In the genomic region with DNA sequence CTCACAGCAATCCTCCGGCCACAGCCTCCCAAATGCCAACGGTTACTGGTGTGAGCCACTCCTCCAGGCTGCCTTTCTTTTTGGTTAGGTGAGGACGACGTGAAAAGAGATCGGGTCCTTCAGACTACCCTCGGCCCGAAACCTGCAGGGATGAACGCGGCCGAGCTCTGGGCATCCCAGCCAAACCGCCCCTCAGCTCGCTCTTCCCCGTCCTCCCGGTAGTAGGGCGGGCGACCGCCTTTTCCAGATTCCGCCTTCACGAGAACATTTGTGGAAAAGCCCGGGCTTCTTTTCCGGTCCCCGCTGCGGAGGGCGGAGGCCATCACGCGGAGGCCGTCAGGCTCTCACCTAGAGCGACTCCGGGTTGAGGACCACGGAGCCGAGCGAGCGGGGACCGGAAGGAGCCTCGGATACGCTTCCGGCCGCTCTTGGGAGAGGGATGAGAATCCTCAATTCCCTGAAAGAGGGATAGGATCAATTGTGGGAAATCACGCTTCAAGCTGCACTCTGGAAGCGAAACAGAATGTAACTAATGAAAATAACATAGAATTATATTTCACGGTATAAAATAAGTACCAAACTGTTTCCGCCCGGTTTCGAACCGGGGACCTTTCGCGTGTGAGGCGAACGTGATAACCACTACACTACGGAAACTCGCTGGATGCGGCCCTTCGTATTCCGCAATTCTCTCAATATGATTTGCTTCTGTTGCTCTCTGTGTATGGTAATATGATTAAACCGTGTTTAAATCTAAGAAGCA, we compare ENCODE assay signal across 8 mouse cellular contexts. TPM values are rescaled to one million over a fixed set of nuclear protein-coding genes. Genes with fewer than 3 reads are reported as not detected.
DNase-seq lines count a peak whose midpoint lies in the region; ATAC-seq and TF ChIP-seq lines count a peak whose summit lies in the region.

No protein-coding gene starts in this region.

- WGBS in forebrain, embryonic 12.5 days: under 1% methylated on average over 55 of the region's 55 CpGs
- under 1% methylated on average over 55 of the region's 55 CpGs for WGBS in heart, postnatal 0 days
- under 1% methylated on average over 55 of the region's 55 CpGs for WGBS in liver, embryonic 16.5 days (ENCODE audit: insufficient replicate concordance)
- under 1% methylated on average over 55 of the region's 55 CpGs for WGBS in neural tube, embryonic 12.5 days
- WGBS in stomach, postnatal 0 days: under 1% methylated on average over 55 of the region's 55 CpGs

- peak overlapping the region; percentile 99 for H3K27ac ChIP-seq in forebrain, embryonic 12.5 days
- H3K27ac ChIP-seq in heart, postnatal 0 days (ENCODE audit: low read depth): peak overlapping the region; percentile 97
- H3K27ac ChIP-seq in liver, embryonic 16.5 days (ENCODE audit: low read length): peak overlapping the region; percentile 97
- peak overlapping the region; percentile 94 for H3K27ac ChIP-seq in neural tube, embryonic 12.5 days
- peak overlapping the region; percentile 98 for H3K27ac ChIP-seq in stomach, postnatal 0 days (replicated peaks)

- ATAC-seq in forebrain, embryonic 12.5 days (ENCODE audit: low FRiP score): peak; percentile 92
- peak; percentile 92 for ATAC-seq in heart, postnatal 0 days (ENCODE audit: insufficient read depth, low read depth)
- ATAC-seq in liver, embryonic 16.5 days (ENCODE audit: low read depth): peak; percentile 84
- ATAC-seq in neural tube, embryonic 12.5 days (ENCODE audit: low FRiP score, low read depth): peak; percentile 94
- peak; percentile 96 for ATAC-seq in stomach, postnatal 0 days (ENCODE audit: low FRiP score, low TSS enrichment)

- no peak for TF ChIP-seq CTCF in heart, postnatal 0 days (IDR thresholded peaks at IDR 0.05; ENCODE audit: low read depth)
- no peak for TF ChIP-seq CTCF in stomach, postnatal 0 days (IDR thresholded peaks at IDR 0.05; ENCODE audit: low read depth)

- H3K4me2 ChIP-seq in forebrain, embryonic 12.5 days: peak overlapping the region; percentile 70
- peak overlapping the region; percentile 80 for H3K4me2 ChIP-seq in heart, postnatal 0 days (ENCODE audit: low read depth, low read length)
- peak overlapping the region; percentile 89 for H3K4me2 ChIP-seq in liver, embryonic 16.5 days (ENCODE audit: low read depth, low read length)
- H3K4me2 ChIP-seq in neural tube, embryonic 12.5 days (replicated peaks): peak overlapping the region; percentile 70
- peak overlapping the region; percentile 74 for H3K4me2 ChIP-seq in stomach, postnatal 0 days (replicated peaks; ENCODE audit: low read depth)

- no peaks in the 10 kb centered on the region for H3K9me3 ChIP-seq in forebrain, embryonic 12.5 days
- no peaks in the 10 kb centered on the region for H3K9me3 ChIP-seq in heart, postnatal 0 days (replicated peaks; ENCODE audit: control insufficient read depth, low read length)
- no peaks in the 10 kb centered on the region for H3K9me3 ChIP-seq in liver, embryonic 16.5 days (replicated peaks; ENCODE audit: control insufficient read depth, low read length)
- no peaks in the 10 kb centered on the region for H3K9me3 ChIP-seq in neural tube, embryonic 12.5 days
- no peaks in the 10 kb centered on the region for H3K9me3 ChIP-seq in stomach, postnatal 0 days (ENCODE audit: control insufficient read depth, low read length)

- H3K4me1 ChIP-seq in forebrain, embryonic 12.5 days: peaks cover 10% of the 10 kb centered on the region
- H3K4me1 ChIP-seq in heart, postnatal 0 days (ENCODE audit: control insufficient read depth, insufficient read depth): no peaks in the 10 kb centered on the region
- peaks cover 13% of the 10 kb centered on the region for H3K4me1 ChIP-seq in liver, embryonic 16.5 days (ENCODE audit: control insufficient read depth, low read depth, low read length)
- H3K4me1 ChIP-seq in neural tube, embryonic 12.5 days: peaks cover 10% of the 10 kb centered on the region
- H3K4me1 ChIP-seq in stomach, postnatal 0 days (replicated peaks; ENCODE audit: control insufficient read depth, insufficient read depth): no peaks in the 10 kb centered on the region

- H3K27me3 ChIP-seq in forebrain, embryonic 12.5 days: no peaks in the 10 kb centered on the region
- no peaks in the 10 kb centered on the region for H3K27me3 ChIP-seq in heart, postnatal 0 days (ENCODE audit: control insufficient read depth, insufficient read depth, low read length)
- H3K27me3 ChIP-seq in liver, embryonic 16.5 days (ENCODE audit: control insufficient read depth, insufficient read depth, low read depth, low read length): no peaks in the 10 kb centered on the region
- no peaks in the 10 kb centered on the region for H3K27me3 ChIP-seq in neural tube, embryonic 12.5 days (replicated peaks)
- H3K27me3 ChIP-seq in stomach, postnatal 0 days (ENCODE audit: control insufficient read depth, insufficient read depth, low read length): no peaks in the 10 kb centered on the region

- 0 out of 2 replicates have a peak, but pooled peaks have one; percentile 29 for TF ChIP-seq EP300 in heart, postnatal 0 days (IDR thresholded peaks at IDR 0.05; ENCODE audit: low read depth)
- TF ChIP-seq EP300 in stomach, postnatal 0 days (optimal IDR thresholded peaks at IDR 0.05): no peak

- H3K4me3 ChIP-seq in forebrain, embryonic 12.5 days (replicated peaks): peak overlapping the region; percentile 69
- H3K4me3 ChIP-seq in heart, postnatal 0 days (ENCODE audit: low read depth, low read length): peak overlapping the region; percentile 72
- peak overlapping the region; percentile 86 for H3K4me3 ChIP-seq in liver, embryonic 16.5 days (ENCODE audit: low read depth, low read length)
- peak overlapping the region; percentile 56 for H3K4me3 ChIP-seq in neural tube, embryonic 12.5 days
- peak overlapping the region; percentile 64 for H3K4me3 ChIP-seq in stomach, postnatal 0 days (ENCODE audit: low read depth, low read length)

- peak; percentile 91 for DNase-seq in CD4-positive helper T cell, adult 2 months (ENCODE audit: low read depth, low spot score)
- DNase-seq in c-Kit-negative CD71-positive TER-119-positive erythroid progenitor cells, embryonic 14.5 days (ENCODE audit: low read depth, low spot score): peak; percentile 87
- DNase-seq in heart, postnatal 0 days (ENCODE audit: low spot score): peak; percentile 83
- peak; percentile 93 to 94 for DNase-seq in kidney, postnatal 4 days
- DNase-seq in stomach, postnatal 0 days (ENCODE audit: low spot score): peak; percentile 89

- no peaks in the 10 kb centered on the region for H3K36me3 ChIP-seq in forebrain, embryonic 12.5 days (replicated peaks)
- no peaks in the 10 kb centered on the region for H3K36me3 ChIP-seq in heart, postnatal 0 days (replicated peaks; ENCODE audit: control insufficient read depth, insufficient read depth, low read length)
- no peaks in the 10 kb centered on the region for H3K36me3 ChIP-seq in liver, embryonic 16.5 days (ENCODE audit: control insufficient read depth, insufficient read depth)
- no peaks in the 10 kb centered on the region for H3K36me3 ChIP-seq in neural tube, embryonic 12.5 days
- no peaks in the 10 kb centered on the region for H3K36me3 ChIP-seq in stomach, postnatal 0 days (ENCODE audit: control insufficient read depth, insufficient read depth, low read length)

- H3K9ac ChIP-seq in forebrain, embryonic 12.5 days: peak overlapping the region; percentile 75
- H3K9ac ChIP-seq in heart, postnatal 0 days (replicated peaks; ENCODE audit: low read depth, low read length): peak overlapping the region; percentile 79
- H3K9ac ChIP-seq in liver, embryonic 16.5 days (ENCODE audit: low read depth, low read length): peak overlapping the region; percentile 89
- peak overlapping the region; percentile 81 for H3K9ac ChIP-seq in neural tube, embryonic 12.5 days
- peak overlapping the region; percentile 86 for H3K9ac ChIP-seq in stomach, postnatal 0 days (ENCODE audit: low read length)

RNA-seq across cellular contexts. Expression of a gene that starts 20.0 kb away (rescaled TPM):
- 0.18 and 0.36 TPM in 2 replicates for polyA plus RNA-seq in forebrain, embryonic 12.5 days (2016; fragmentation: Nextera tagmentation; extraction: Ambion mirVana)
- total RNA-seq in heart, postnatal 0 days (2014; rRNA removed; ENCODE audit: low replicate concordance): 0.27 TPM in 1 of 2 replicates, not detected in the other
- polyA plus RNA-seq in heart, postnatal 0 days (2015; fragmentation: Nextera tagmentation; extraction: Ambion mirVana): 0.14 and 0.18 TPM in 2 replicates
- polyA plus RNA-seq in liver, embryonic 16.5 days (2015; fragmentation: Nextera tagmentation; extraction: Ambion mirVana): 1.9 and 2.0 TPM in 2 replicates
- polyA plus RNA-seq in neural tube, embryonic 12.5 days (2016; fragmentation: Nextera tagmentation; extraction: Ambion mirVana): not detected in 2 replicates
- 0.05 TPM in 1 of 2 replicates, not detected in the other for polyA plus RNA-seq in stomach, postnatal 0 days (2015; fragmentation: Nextera tagmentation; extraction: Ambion mirVana)

RNA-seq across cellular contexts. Expression of a gene that starts 22.1 kb away (rescaled TPM):
- 13.0 and 13.2 TPM in 2 replicates for polyA plus RNA-seq in forebrain, embryonic 12.5 days (2016; fragmentation: Nextera tagmentation; extraction: Ambion mirVana)
- total RNA-seq in heart, postnatal 0 days (2014; rRNA removed; ENCODE audit: low replicate concordance): 6.7 and 7.4 TPM in 2 replicates
- 6.8 and 7.2 TPM in 2 replicates for polyA plus RNA-seq in heart, postnatal 0 days (2015; fragmentation: Nextera tagmentation; extraction: Ambion mirVana)
- 4.5 TPM in 2 replicates for polyA plus RNA-seq in liver, embryonic 16.5 days (2015; fragmentation: Nextera tagmentation; extraction: Ambion mirVana)
- polyA plus RNA-seq in neural tube, embryonic 12.5 days (2016; fragmentation: Nextera tagmentation; extraction: Ambion mirVana): 11.4 TPM in 2 replicates
- polyA plus RNA-seq in stomach, postnatal 0 days (2015; fragmentation: Nextera tagmentation; extraction: Ambion mirVana): 7.1 and 7.4 TPM in 2 replicates

RNA-seq across cellular contexts. Expression of a gene that starts 42.9 kb away (rescaled TPM):
- 0.23 and 0.36 TPM in 2 replicates for polyA plus RNA-seq in forebrain, embryonic 12.5 days (2016; fragmentation: Nextera tagmentation; extraction: Ambion mirVana)
- total RNA-seq in heart, postnatal 0 days (2014; rRNA removed; ENCODE audit: low replicate concordance): not detected in 2 replicates
- polyA plus RNA-seq in heart, postnatal 0 days (2015; fragmentation: Nextera tagmentation; extraction: Ambion mirVana): 0.04 and 0.15 TPM in 2 replicates
- polyA plus RNA-seq in liver, embryonic 16.5 days (2015; fragmentation: Nextera tagmentation; extraction: Ambion mirVana): not detected in 2 replicates
- polyA plus RNA-seq in neural tube, embryonic 12.5 days (2016; fragmentation: Nextera tagmentation; extraction: Ambion mirVana): 0.23 and 0.31 TPM in 2 replicates
- 0.04 and 0.07 TPM in 2 replicates for polyA plus RNA-seq in stomach, postnatal 0 days (2015; fragmentation: Nextera tagmentation; extraction: Ambion mirVana)

Comparison
In these comparisons a context has a peak if more than half of its experiments do, and no peak if none do; other contexts are left out.
1. Peak in every context shown above with its lines: DNase-seq, ATAC-seq, H3K4me3 ChIP-seq and H3K27ac ChIP-seq.